Mouse (Mus musculus) R1 (cell line): Measurements from ENCODE around the gene Tdrd3.
A peak's percentile ranks its signal among the peaks of the same experiment; 100 is the strongest.

Experiments
- DNase-seq: peaks from one replicate; pipeline ENCODE4 v3.0.0-alpha.2; 2018; ENCODE audit warnings: low read depth, low spot score

Tdrd3 gene

GRCm38 (mm10) chr14:87566211-87566610, 149.8 kb downstream of the Tdrd3 start:
- peak; percentile 56 for DNase-seq

- peak; percentile 69 for DNase-seq
Observed at GRCm38 (mm10) chr14:87567034-87567461, 150.6 kb downstream of the Tdrd3 start.

GRCm38 (mm10) chr14:87567626-87568446, 151.4 kb downstream of the Tdrd3 start:
- peak; percentile 69 for DNase-seq

GRCm38 (mm10) chr14:87568447-87568908, 152.0 kb downstream of the Tdrd3 start:
- no peak for DNase-seq

DNA sequence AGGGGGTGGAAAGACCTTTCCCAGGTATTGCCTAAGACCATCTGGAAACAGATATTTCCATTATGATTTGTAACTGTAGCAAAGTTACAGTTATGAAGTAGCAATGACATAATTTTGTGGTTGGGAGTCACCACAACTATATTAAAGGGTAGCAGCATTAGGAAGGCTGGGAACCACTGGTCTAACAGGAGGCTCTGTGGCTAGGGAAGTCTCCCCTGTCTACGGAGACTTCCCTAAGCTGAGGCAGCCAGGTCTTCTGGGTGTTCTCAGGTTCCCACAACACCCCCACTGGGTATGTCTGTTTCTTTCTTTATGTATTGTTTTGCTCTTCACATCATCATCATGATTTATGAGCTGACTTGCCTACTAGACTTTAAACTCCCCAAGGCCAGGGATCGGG, 153.0 kb downstream of the Tdrd3 start:
- no peak for DNase-seq

DNA sequence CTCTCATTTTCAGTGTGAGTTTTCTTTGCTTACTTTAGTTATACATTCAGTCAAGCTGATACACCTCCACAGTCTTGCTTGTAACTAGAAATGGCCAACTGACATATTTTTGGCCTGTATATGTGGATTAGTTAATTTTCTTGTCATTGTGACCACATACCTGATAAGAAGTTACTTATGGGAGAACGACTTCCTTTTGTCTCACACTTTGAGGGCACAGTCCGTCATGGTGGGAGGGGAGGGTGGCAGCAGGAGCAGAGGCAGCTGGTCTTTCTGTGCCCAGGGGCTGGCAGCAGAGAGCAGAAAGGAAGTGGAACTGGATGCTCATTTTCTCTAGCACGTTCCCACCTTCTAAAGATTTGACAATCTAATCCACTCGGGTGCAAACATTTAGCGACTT, 156.0 kb downstream of the Tdrd3 start:
- DNase-seq: no peak

DNA sequence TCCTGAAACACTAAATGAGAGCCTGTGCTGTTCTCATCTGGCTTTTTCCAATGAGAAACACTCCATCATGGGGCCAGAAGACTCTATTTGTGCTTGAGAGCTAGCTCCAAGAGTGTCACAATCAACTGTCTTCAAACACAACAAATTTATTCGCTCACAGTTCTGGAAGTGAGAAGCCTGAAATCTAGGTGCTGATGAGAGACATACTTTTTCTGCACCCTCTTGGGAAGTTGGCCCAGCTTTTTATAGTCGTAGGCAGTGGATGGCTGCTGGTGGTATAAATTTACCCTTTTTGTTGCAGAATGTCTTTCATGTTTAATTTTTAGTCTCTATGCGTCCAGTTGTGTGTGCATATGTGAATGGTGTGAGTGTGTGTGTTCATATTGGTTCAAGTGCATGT, 166.2 kb downstream of the Tdrd3 start:
- no peak for DNase-seq
